Mouse (Mus musculus) myocyte (in vitro differentiated cells): Measurements from ENCODE around the gene Rab33a. TPM values are rescaled to one million over a fixed set of nuclear protein-coding genes. Genes with fewer than 3 reads are reported as not detected.

Experiments used
- H3K27me3 ChIP-seq: one replicate; pipeline ENCODE4 v1.6.1; 2011; ENCODE audit not compliant: control insufficient read depth, insufficient read depth, insufficient read length
- H3K36me3 ChIP-seq: one replicate; pipeline ENCODE4 v1.6.1; 2011; ENCODE audit not compliant: control insufficient read depth, insufficient read depth
- H3K4me2 ChIP-seq: one replicate; pipeline ENCODE4 v1.6.1; 2011; ENCODE audit warnings: low read depth, control low read depth
- H3K4me3 ChIP-seq: one replicate; pipeline ENCODE4 v1.5.1; 2011; ENCODE audit warnings: mild to moderate bottlenecking, control low read depth, moderate library complexity
- H3K79me2 ChIP-seq: one replicate; pipeline ENCODE4 v1.6.1; 2011; ENCODE audit not compliant: control insufficient read depth, insufficient read depth
- H3ac ChIP-seq: one replicate; pipeline ENCODE4 v1.6.1; 2011; ENCODE audit not compliant: control insufficient read depth, insufficient read length
- CEBPB ChIP-seq: IDR thresholded peaks from 2 replicates; pipeline ENCODE4 v1.6.1; 2011; ENCODE audit warnings: mild to moderate bottlenecking, moderate library complexity; ENCODE audit not compliant: poor library complexity, insufficient read depth, severe bottlenecking
- E2F4 ChIP-seq: IDR thresholded peaks from one replicate; pipeline ENCODE4 v1.6.1; 2011; ENCODE audit warnings: mild to moderate bottlenecking, control low read depth, moderate library complexity; ENCODE audit not compliant: insufficient read depth
- MAX ChIP-seq: IDR thresholded peaks from one replicate; pipeline ENCODE4 v1.6.1; 2011; ENCODE audit warnings: low read depth, mild to moderate bottlenecking, control low read depth
- MYOD1 ChIP-seq, 3 experiments: IDR thresholded peaks; one replicate each; pipeline ENCODE4 v1.6.1; 2011; ENCODE audit warnings: control low read depth in 2 of 3, low read depth in 2 of 3, mild to moderate bottlenecking in 2 of 3, moderate library complexity in 1 of 3; ENCODE audit not compliant: insufficient read length in 2 of 3, control insufficient read depth in 1 of 3
- MYOG ChIP-seq, 3 experiments: IDR thresholded peaks; one replicate each; pipeline ENCODE4 v1.6.1; 2011; ENCODE audit warnings: control low read depth in 2 of 3, low read depth in 2 of 3, mild to moderate bottlenecking in 2 of 3; ENCODE audit not compliant: insufficient read length in 2 of 3, control insufficient read depth in 1 of 3, insufficient read depth in 1 of 3
- POLR2A ChIP-seq: IDR thresholded peaks from one replicate; pipeline ENCODE4 v1.6.1; 2011; ENCODE audit warnings: low read depth, mild to moderate bottlenecking, control low read depth, moderate library complexity; ENCODE audit not compliant: insufficient read length
- POLR2AphosphoS2 ChIP-seq: IDR thresholded peaks from one replicate; pipeline ENCODE4 v1.6.1; 2011; ENCODE audit warnings: low read depth, control low read depth; ENCODE audit not compliant: insufficient read length
- REST ChIP-seq: IDR thresholded peaks from one replicate; pipeline ENCODE4 v1.6.1; 2011; ENCODE audit warnings: mild to moderate bottlenecking, control low read depth, moderate library complexity; ENCODE audit not compliant: insufficient read depth, insufficient read length
- SRF ChIP-seq: IDR thresholded peaks from one replicate; pipeline ENCODE4 v1.6.1; 2011; ENCODE audit warnings: low read depth; ENCODE audit not compliant: control insufficient read depth, insufficient read length
- TCF12 ChIP-seq: IDR thresholded peaks from one replicate; pipeline ENCODE4 v1.6.1; 2011; ENCODE audit warnings: mild to moderate bottlenecking, control low read depth; ENCODE audit not compliant: poor library complexity, insufficient read depth, severe bottlenecking
- TCF3 ChIP-seq: IDR thresholded peaks from one replicate; pipeline ENCODE4 v1.6.1; 2011; ENCODE audit warnings: low read depth, control low read depth; ENCODE audit not compliant: insufficient read length
- USF1 ChIP-seq: IDR thresholded peaks from one replicate; pipeline ENCODE4 v1.6.1; 2011; ENCODE audit warnings: low read depth, mild to moderate bottlenecking, control low read depth, moderate library complexity
- polyA plus RNA-seq: library from polyadenylated mRNA; unstranded; fragments of >200 nt; fragmentation: generic; extraction: Trizol; gene quantifications from one replicate; pipeline ENCODE4 v1.2.1, GENCODE M21; 2012; ENCODE audit warnings: missing spikeins

The Rab33a gene
- polyA plus RNA-seq, 1 experiment, result 0.13 TPM

DNA sequence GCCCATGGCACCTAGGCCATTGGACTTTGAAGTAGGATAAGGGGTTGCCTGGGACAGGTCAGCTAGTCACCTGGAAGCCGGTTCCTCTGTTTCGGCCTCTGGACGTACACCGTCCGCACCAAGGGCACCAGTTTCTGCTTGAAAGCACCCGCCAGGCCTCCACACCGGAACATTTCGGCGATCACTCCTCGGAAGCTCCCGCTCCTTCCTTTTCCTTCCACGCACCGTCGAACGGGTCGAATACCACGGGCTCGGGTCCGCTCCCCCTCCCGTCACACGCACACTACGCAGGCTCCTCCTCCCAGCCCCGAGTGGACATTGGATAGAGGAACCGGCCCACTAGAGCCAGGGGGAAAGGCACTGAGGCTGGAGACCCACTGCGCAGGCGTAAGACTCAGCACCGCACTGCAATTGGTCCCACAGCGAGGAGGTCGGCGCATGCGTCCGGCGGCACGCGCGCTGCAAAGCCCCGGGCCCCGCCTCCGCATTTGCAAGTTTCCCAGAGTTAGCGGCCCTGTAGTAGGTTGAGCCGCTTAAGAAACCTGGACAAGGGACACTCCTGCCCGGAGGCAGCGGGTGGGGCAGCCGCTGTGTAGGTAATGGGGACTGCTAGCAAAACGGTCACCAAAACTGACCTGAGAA lies 5.8 kb upstream of the Rab33a start, which contains the start of gene Aifm1:
Gene Aifm1 (minus strand): TSS at position 398 of the 642 bp plus-strand sequence.
- Histone ChIP-seq H3K4me3 (peak within 1 kb of the TSS; percentile 60), H3K36me3 (no peaks in the 10 kb centered on the region), H3ac (no peak within 1 kb of the TSS), H3K4me2 (peak within 1 kb of the TSS; percentile 77), H3K79me2 (peaks cover 20% of the 10 kb centered on the region), H3K27me3 (no peaks in the 10 kb centered on the region)
- TF ChIP-seq POLR2AphosphoS2 (peak; percentile 80), MAX (no peak), E2F4 (no peak), POLR2A (peak; percentile 64), TCF3 (no peak), MYOD1 (IDR thresholded peaks at IDR 0.05; ENCODE audit: control insufficient read depth in 1 of 3, insufficient read length in 2 of 3, low read depth in 2 of 3) (no peak), MYOG (IDR thresholded peaks at IDR 0.05; ENCODE audit: control insufficient read depth in 1 of 3, insufficient read depth in 1 of 3, insufficient read length in 2 of 3, low read depth in 2 of 3) (peak in 1 of 3 experiments; percentile 13)

- no peaks in the 10 kb centered on the region for H3K27me3 ChIP-seq
These were observed 5.3 kb upstream of the Rab33a start for GRCm38 (mm10) chrX:48513824-48514223.

GRCm38 (mm10) chrX:48518211-48518807 lies 776 bp upstream of the Rab33a start:
- no peak overlapping the region for H3K4me2 ChIP-seq
- H3K4me3 ChIP-seq, result no peak overlapping the region
- no peaks in the 10 kb centered on the region for H3K79me2 ChIP-seq
- H3ac ChIP-seq, result no peak overlapping the region
- no peak for TF ChIP-seq TCF12
- no peak for TF ChIP-seq TCF3
- no peak for TF ChIP-seq USF1
- TF ChIP-seq POLR2AphosphoS2, result no peak
- TF ChIP-seq SRF, result no peak
- TF ChIP-seq MYOG (IDR thresholded peaks at IDR 0.05; ENCODE audit: control insufficient read depth in 1 of 3, insufficient read depth in 1 of 3, insufficient read length in 2 of 3, low read depth in 2 of 3), result no peak
- no peaks in the 10 kb centered on the region for H3K27me3 ChIP-seq
- no peaks in the 10 kb centered on the region for H3K36me3 ChIP-seq

More at GRCm38 (mm10) chrX:48513824-48514223, 5.3 kb upstream of the Rab33a start:
- Histone ChIP-seq H3K4me3 (peak overlapping the region; percentile 60), H3K4me2 (peak overlapping the region; percentile 77), H3K79me2 (peaks cover 20% of the 10 kb centered on the region), H3ac (no peak overlapping the region), H3K36me3 (no peaks in the 10 kb centered on the region)
- no peak for TF ChIP-seq USF1
- no peak for TF ChIP-seq POLR2A
- no peak for TF ChIP-seq TCF3
- TF ChIP-seq REST, result no peak
- TF ChIP-seq TCF12, result no peak
- no peak for TF ChIP-seq POLR2AphosphoS2
- no peak for TF ChIP-seq MAX

DNA sequence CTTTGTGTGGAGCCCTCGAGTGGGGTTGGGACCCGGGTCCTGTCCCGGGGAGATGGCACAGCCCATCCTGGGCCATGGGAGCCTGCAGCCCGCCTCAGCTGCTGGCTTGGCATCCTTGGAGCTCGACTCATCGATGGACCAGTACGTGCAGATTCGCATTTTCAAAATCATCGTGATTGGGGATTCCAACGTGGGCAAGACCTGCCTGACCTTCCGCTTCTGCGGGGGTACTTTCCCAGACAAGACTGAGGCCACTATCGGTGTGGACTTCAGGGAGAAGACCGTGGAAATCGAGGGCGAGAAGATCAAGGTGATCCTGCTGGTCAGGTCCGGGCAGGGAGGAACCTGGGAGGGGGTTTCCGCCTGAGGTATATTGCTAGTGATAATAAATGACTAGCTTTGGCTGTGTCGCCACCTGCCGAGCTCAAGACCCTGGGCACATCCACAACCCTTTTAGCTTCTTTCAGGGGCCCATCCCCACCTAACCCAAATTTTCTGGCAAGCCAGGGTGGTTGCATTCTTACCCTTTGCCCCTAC lies 532 bp downstream of the Rab33a start:
- TF ChIP-seq TCF12 (no peak), CEBPB (no peak), POLR2A (no peak), MAX (no peak), POLR2AphosphoS2 (no peak), REST (no peak), USF1 (no peak)
- no peak overlapping the region for H3ac ChIP-seq
- no peaks in the 10 kb centered on the region for H3K36me3 ChIP-seq
- H3K4me3 ChIP-seq, result no peak overlapping the region
- no peaks in the 10 kb centered on the region for H3K79me2 ChIP-seq
- no peak overlapping the region for H3K4me2 ChIP-seq
- no peaks in the 10 kb centered on the region for H3K27me3 ChIP-seq

- H3K36me3 ChIP-seq, result no peaks in the 10 kb centered on the region
- H3K4me3 ChIP-seq, result no peak overlapping the region
- H3K27me3 ChIP-seq, result no peaks in the 10 kb centered on the region
- H3K79me2 ChIP-seq, result no peaks in the 10 kb centered on the region
- no peak overlapping the region for H3K4me2 ChIP-seq
- TF ChIP-seq POLR2A (no peak), POLR2AphosphoS2 (no peak), TCF12 (no peak), USF1 (no peak), MYOD1 (IDR thresholded peaks at IDR 0.05; ENCODE audit: control insufficient read depth in 1 of 3, insufficient read length in 2 of 3, low read depth in 2 of 3) (no peak), MYOG (IDR thresholded peaks at IDR 0.05; ENCODE audit: control insufficient read depth in 1 of 3, insufficient read depth in 1 of 3, insufficient read length in 2 of 3, low read depth in 2 of 3) (no peak), REST (no peak), TCF3 (no peak), SRF (no peak), MAX (no peak), E2F4 (no peak), CEBPB (no peak)
- no peak overlapping the region for H3ac ChIP-seq
These were observed 2.6 kb downstream of the Rab33a start for GRCm38 (mm10) chrX:48521651-48522050.
